In genomic region chr4:46553864-46554263, GRCm38 (mm10) we compare ENCODE assay signal across 9 mouse cellular contexts. TPM values are rescaled to one million over a fixed set of nuclear protein-coding genes. Genes with fewer than 3 reads are reported as not detected.
DNase-seq lines count a peak whose midpoint lies in the region; ATAC-seq and TF ChIP-seq lines count a peak whose summit lies in the region.
"Had no signal": no experiment of that assay in that cellular context is flagged by ENCODE, and none has a peak within 500 bp of the region (broad histone marks: within the 10 kb centered on the region; RNA-seq: fewer than 3 reads in every experiment).

No protein-coding gene starts in this region.

- H3K36me3 ChIP-seq in forebrain, embryonic 10.5 days (replicated peaks), result no peaks in the 10 kb centered on the region
- H3K36me3 ChIP-seq in forebrain, postnatal 0 days (ENCODE audit: insufficient read depth), result peaks cover 4% of the 10 kb centered on the region; the same call in 1 of the 2 replicates
- peaks cover 21% of the 10 kb centered on the region for H3K36me3 ChIP-seq in intestine, postnatal 0 days (ENCODE audit: control insufficient read depth, insufficient read depth)
- H3K36me3 ChIP-seq: embryonic facial prominence, embryonic 12.5 days had no signal

- H3K4me3 ChIP-seq in forebrain, embryonic 10.5 days, result no peak overlapping the region
- no peak overlapping the region for H3K4me3 ChIP-seq in forebrain, postnatal 0 days (ENCODE audit: low read depth, low read length)
- H3K4me3 ChIP-seq in bone marrow macrophage, adult 2 months (ENCODE audit: insufficient read depth, low read length), result no peak overlapping the region
- no peak overlapping the region for H3K4me3 ChIP-seq in intestine, postnatal 0 days (ENCODE audit: low read depth, low read length)
- H3K4me3 ChIP-seq in layer of hippocampus, adult 2 months, result no peak overlapping the region
- H3K4me3 ChIP-seq: embryonic facial prominence, embryonic 12.5 days had no signal

- no peak for TF ChIP-seq POLR2A in bone marrow macrophage, adult 2 months (IDR thresholded peaks at IDR 0.05; ENCODE audit: borderline replicate concordance, low read depth, low read length)

- no peak overlapping the region for H3K4me2 ChIP-seq in forebrain, postnatal 0 days (ENCODE audit: low read depth)
- H3K4me2 ChIP-seq in intestine, postnatal 0 days (replicated peaks; ENCODE audit: low read depth), result no peak overlapping the region
- H3K4me2 ChIP-seq: embryonic facial prominence, embryonic 12.5 days had no signal

- no peak for ATAC-seq in forebrain, postnatal 0 days
- peak; percentile 62 for ATAC-seq in intestine, postnatal 0 days

- no peak for TF ChIP-seq CTCF in forebrain, postnatal 0 days (IDR thresholded peaks at IDR 0.05; ENCODE audit: low read depth)
- TF ChIP-seq CTCF in bone marrow macrophage, adult 2 months (IDR thresholded peaks at IDR 0.05; ENCODE audit: low read depth, low read length), result no peak
- TF ChIP-seq CTCF in intestine, postnatal 0 days (IDR thresholded peaks at IDR 0.05; ENCODE audit: low read depth), result no peak
- TF ChIP-seq CTCF in layer of hippocampus, adult 2 months (conservative IDR thresholded peaks at IDR 0.05), result no peak

- DNase-seq in forebrain, embryonic 10.5 days (ENCODE audit: extremely low spot score, low spot score), result no peak
- no peak for DNase-seq in forebrain, postnatal 0 days
- peak; percentile 81 for DNase-seq in lung, postnatal 10 days
- no peak for DNase-seq in frontal cortex, postnatal 36 days (ENCODE audit: low spot score in 2 of 2)
- no peak for DNase-seq in layer of hippocampus, adult 2 months (ENCODE audit: low spot score in 2 of 2)
- DNase-seq in layer of hippocampus, adult 18-20 months (ENCODE audit: low spot score in 2 of 2), result no peak

- H3K27ac ChIP-seq in forebrain, embryonic 10.5 days, result 0 out of 2 replicates have a peak overlapping the region, but pooled peaks have one; percentile 6
- no peak overlapping the region for H3K27ac ChIP-seq in forebrain, postnatal 0 days (ENCODE audit: low read depth, low read length)
- H3K27ac ChIP-seq in bone marrow macrophage, adult 2 months (ENCODE audit: insufficient read depth, low read depth, low read length), result peak overlapping the region; percentile 96
- H3K27ac ChIP-seq in intestine, postnatal 0 days (ENCODE audit: low read depth, low read length), result peak overlapping the region; percentile 92
- no peak overlapping the region for H3K27ac ChIP-seq in layer of hippocampus, adult 2 months
- H3K27ac ChIP-seq: embryonic facial prominence, embryonic 12.5 days had no signal

- H3K27me3 ChIP-seq in forebrain, embryonic 10.5 days (ENCODE audit: poor library complexity, severe bottlenecking), result no peaks in the 10 kb centered on the region
- H3K27me3 ChIP-seq in forebrain, postnatal 0 days (ENCODE audit: insufficient read depth, low read length), result no peaks in the 10 kb centered on the region
- no peaks in the 10 kb centered on the region for H3K27me3 ChIP-seq in intestine, postnatal 0 days (replicated peaks; ENCODE audit: control insufficient read depth, insufficient read depth, low read length)
- H3K27me3 ChIP-seq: embryonic facial prominence, embryonic 12.5 days had no signal

- H3K9ac ChIP-seq in forebrain, postnatal 0 days, result no peak overlapping the region
- no peak overlapping the region for H3K9ac ChIP-seq in intestine, postnatal 0 days (ENCODE audit: low read depth, low read length)
- H3K9ac ChIP-seq: embryonic facial prominence, embryonic 12.5 days had no signal

- WGBS in forebrain, embryonic 10.5 days, result 86% methylated on average over 1 of the region's 1 CpGs
- 34% methylated on average over 1 of the region's 1 CpGs for WGBS in forebrain, postnatal 0 days
- WGBS in intestine, postnatal 0 days, result 33% methylated on average over 1 of the region's 1 CpGs

- H3K9me3 ChIP-seq in forebrain, embryonic 10.5 days, result no peaks in the 10 kb centered on the region
- no peaks in the 10 kb centered on the region for H3K9me3 ChIP-seq in forebrain, postnatal 0 days (ENCODE audit: low read length)
- no peaks in the 10 kb centered on the region for H3K9me3 ChIP-seq in intestine, postnatal 0 days (ENCODE audit: control insufficient read depth)
- H3K9me3 ChIP-seq: embryonic facial prominence, embryonic 12.5 days had no signal

- H3K4me1 ChIP-seq in forebrain, embryonic 10.5 days, result peaks cover 19% of the 10 kb centered on the region
- H3K4me1 ChIP-seq in forebrain, postnatal 0 days (ENCODE audit: insufficient read depth), result no peaks in the 10 kb centered on the region
- H3K4me1 ChIP-seq in bone marrow macrophage, adult 2 months (ENCODE audit: control insufficient read depth, insufficient read depth, low read length), result peaks cover 68% of the 10 kb centered on the region
- peaks cover 14% of the 10 kb centered on the region; the same call in 1 of the 2 replicates for H3K4me1 ChIP-seq in intestine, postnatal 0 days (replicated peaks; ENCODE audit: control insufficient read depth, insufficient read depth, low read length)
- H3K4me1 ChIP-seq: embryonic facial prominence, embryonic 12.5 days had no signal

RNA-seq across cellular contexts. Expression of gene Trim14, which starts 17.9 kb away (rescaled TPM):
- 0.43 and 0.84 TPM in 2 replicates for polyA plus RNA-seq in forebrain, embryonic 10.5 days (2016; fragmentation: Nextera tagmentation; extraction: Ambion mirVana)
- 1.4 and 1.8 TPM in 2 replicates for total RNA-seq in forebrain, postnatal 0 days (2014; rRNA removed)
- 0.73 and 0.82 TPM in 2 replicates for polyA plus RNA-seq in forebrain, postnatal 0 days (2015; fragmentation: Nextera tagmentation; extraction: Ambion mirVana)
- polyA plus RNA-seq in bone marrow macrophage, adult 2 months (2012; ENCODE audit: insufficient read depth, insufficient read length, missing spikeins), result 41.5 and 58.1 TPM in 2 replicates
- polyA plus RNA-seq in intestine, postnatal 0 days (2015; fragmentation: Nextera tagmentation; extraction: Ambion mirVana), result 14.1 and 15.7 TPM in 2 replicates
- 1 to 10 TPM in 1 of 2 experiments, under 1 TPM in 1; 0.93 to 1.2 TPM for total RNA-seq in layer of hippocampus, adult 2 months (2021)
- total RNA-seq in layer of hippocampus, adult 18-20 months (2021), result 1 to 10 TPM in 1 of 2 experiments, under 1 TPM in 1; 0.67 to 1.4 TPM

RNA-seq across cellular contexts. Expression of gene Coro2a, which starts 48.1 kb away (rescaled TPM):
- polyA plus RNA-seq in forebrain, embryonic 10.5 days (2016; fragmentation: Nextera tagmentation; extraction: Ambion mirVana), result 2.1 and 2.8 TPM in 2 replicates
- 17.8 and 20.6 TPM in 2 replicates for total RNA-seq in forebrain, postnatal 0 days (2014; rRNA removed)
- 4.1 and 7.5 TPM in 2 replicates for polyA plus RNA-seq in forebrain, postnatal 0 days (2015; fragmentation: Nextera tagmentation; extraction: Ambion mirVana)
- polyA plus RNA-seq in bone marrow macrophage, adult 2 months (2012; ENCODE audit: insufficient read depth, insufficient read length, missing spikeins), result 53.0 and 59.7 TPM in 2 replicates
- 53.0 and 59.7 TPM in 2 replicates for polyA plus RNA-seq in intestine, postnatal 0 days (2015; fragmentation: Nextera tagmentation; extraction: Ambion mirVana)
- 10 to 100 TPM; 15.6 to 16.1 TPM for total RNA-seq in layer of hippocampus, adult 2 months (2021)
- total RNA-seq in layer of hippocampus, adult 18-20 months (2021), result 10 to 100 TPM; 14.9 to 16.3 TPM

Comparison
In these comparisons a context has a peak if more than half of its experiments do, and no peak if none do; other contexts are left out.
1. H3K27ac ChIP-seq: peak in forebrain, embryonic 10.5 days (single experiment), bone marrow macrophage, adult 2 months (single experiment) and intestine, postnatal 0 days (single experiment); none in forebrain, postnatal 0 days (single experiment) and layer of hippocampus, adult 2 months (single experiment).